In the genomic region with DNA sequence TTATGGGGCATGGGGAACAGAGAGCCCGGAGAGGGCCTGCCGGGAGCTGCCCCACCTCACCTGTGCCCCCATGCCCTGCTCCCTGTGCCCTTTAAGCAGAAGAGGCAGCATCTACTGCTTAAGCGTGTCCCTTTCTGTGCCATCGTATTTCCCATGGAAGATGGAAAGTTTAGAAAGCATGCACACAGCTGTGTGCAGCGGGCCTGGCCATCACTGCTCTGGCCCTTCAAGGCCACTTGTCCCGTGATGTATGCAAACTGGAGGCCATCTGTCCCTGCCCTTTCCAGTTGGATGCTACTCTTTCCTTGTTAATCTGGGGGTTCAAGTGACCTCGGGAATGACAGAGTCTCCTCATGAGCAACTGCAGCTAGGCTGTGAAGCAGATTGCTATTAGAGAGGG, we compare ENCODE assay signal across 18 mouse cellular contexts.
DNase-seq lines count a peak whose midpoint lies in the region; ATAC-seq lines count a peak whose summit lies in the region.
"Had no signal": no experiment of that assay in that cellular context is flagged by ENCODE, and none has a peak within 500 bp of the region (broad histone marks: within the 10 kb centered on the region; RNA-seq: fewer than 3 reads in every experiment).

No protein-coding gene starts in this region.

- H3K9me3 ChIP-seq in hindbrain, embryonic 13.5 days = no peaks in the 10 kb centered on the region
- no peaks in the 10 kb centered on the region for H3K9me3 ChIP-seq in hindbrain, embryonic 16.5 days (ENCODE audit: control insufficient read depth, low read length)
- H3K9me3 ChIP-seq in neural tube, embryonic 12.5 days = no peaks in the 10 kb centered on the region
- H3K9me3 ChIP-seq: embryonic facial prominence, embryonic 10.5 days; heart, embryonic 10.5 days; hindbrain, embryonic 15.5 days had no signal

- H3K27me3 ChIP-seq in hindbrain, embryonic 13.5 days = no peaks in the 10 kb centered on the region
- H3K27me3 ChIP-seq in hindbrain, embryonic 16.5 days (replicated peaks; ENCODE audit: control insufficient read depth, insufficient read depth, low read length) = no peaks in the 10 kb centered on the region
- H3K27me3 ChIP-seq in neural tube, embryonic 12.5 days (replicated peaks) = no peaks in the 10 kb centered on the region
- H3K27me3 ChIP-seq: hindbrain, embryonic 15.5 days had no signal

- DNase-seq in adrenal gland, adult 8-10 months = peak; percentile 45
- no peak for DNase-seq in adrenal gland, postnatal 4 days (ENCODE audit: low spot score in 2 of 2)
- DNase-seq in neural tube, embryonic 10.5 days (ENCODE audit: extremely low spot score, low spot score) = no peak
- DNase-seq in adrenal gland, postnatal 36 days = peak; percentile 48 to 52
- DNase-seq in right cerebral cortex, postnatal 14 days = no peak
- DNase-seq: cerebellum, adult 2 months; cerebellum, postnatal 10 days; gastrocnemius, postnatal 36 days; heart, adult 18-20 months; heart, postnatal 10 days; kidney, adult 11 months had no signal

- no peak overlapping the region for H3K4me2 ChIP-seq in hindbrain, embryonic 13.5 days
- H3K4me2 ChIP-seq in hindbrain, embryonic 16.5 days (ENCODE audit: low read length) = no peak overlapping the region
- no peak overlapping the region for H3K4me2 ChIP-seq in neural tube, embryonic 12.5 days (replicated peaks)
- H3K4me2 ChIP-seq: hindbrain, embryonic 15.5 days had no signal

- no peak overlapping the region for H3K9ac ChIP-seq in hindbrain, embryonic 13.5 days
- H3K9ac ChIP-seq in hindbrain, embryonic 16.5 days (ENCODE audit: low read depth, low read length) = no peak overlapping the region
- H3K9ac ChIP-seq in neural tube, embryonic 12.5 days = no peak overlapping the region
- H3K9ac ChIP-seq: hindbrain, embryonic 15.5 days had no signal

- 73% methylated on average over 7 of the region's 7 CpGs for WGBS in hindbrain, embryonic 13.5 days
- WGBS in hindbrain, embryonic 16.5 days = 72% methylated on average over 7 of the region's 7 CpGs
- 61% methylated on average over 7 of the region's 7 CpGs for WGBS in neural tube, embryonic 12.5 days

- no peaks in the 10 kb centered on the region for H3K36me3 ChIP-seq in hindbrain, embryonic 13.5 days
- no peaks in the 10 kb centered on the region for H3K36me3 ChIP-seq in hindbrain, embryonic 16.5 days (ENCODE audit: control insufficient read depth, insufficient read depth, low read length)
- no peaks in the 10 kb centered on the region for H3K36me3 ChIP-seq in neural tube, embryonic 12.5 days
- H3K36me3 ChIP-seq: hindbrain, embryonic 15.5 days had no signal

- peak overlapping the region; percentile 6; the same call in 1 of the 2 replicates for H3K27ac ChIP-seq in hindbrain, embryonic 13.5 days
- H3K27ac ChIP-seq in hindbrain, embryonic 16.5 days (ENCODE audit: low read depth, low read length) = no peak overlapping the region
- no peak overlapping the region for H3K27ac ChIP-seq in neural tube, embryonic 12.5 days
- H3K27ac ChIP-seq: embryonic facial prominence, embryonic 10.5 days; heart, embryonic 10.5 days; hindbrain, embryonic 15.5 days had no signal

- ATAC-seq in hindbrain, embryonic 13.5 days (ENCODE audit: low FRiP score) = no peak
- ATAC-seq in hindbrain, embryonic 16.5 days = no peak
- peak; percentile 33; the same call in 1 of the 2 replicates for ATAC-seq in neural tube, embryonic 12.5 days (ENCODE audit: low FRiP score, low read depth)
- ATAC-seq: forebrain, embryonic 14.5 days had no signal

- H3K4me1 ChIP-seq in hindbrain, embryonic 13.5 days (replicated peaks) = peaks cover 37% of the 10 kb centered on the region
- H3K4me1 ChIP-seq in hindbrain, embryonic 16.5 days (ENCODE audit: control insufficient read depth, insufficient read depth, low read depth, low read length) = peaks cover 6% of the 10 kb centered on the region
- peaks cover 14% of the 10 kb centered on the region for H3K4me1 ChIP-seq in neural tube, embryonic 12.5 days

- no peak overlapping the region for H3K4me3 ChIP-seq in hindbrain, embryonic 13.5 days
- no peak overlapping the region for H3K4me3 ChIP-seq in hindbrain, embryonic 16.5 days (ENCODE audit: low read length)
- no peak overlapping the region for H3K4me3 ChIP-seq in neural tube, embryonic 12.5 days
- H3K4me3 ChIP-seq: embryonic facial prominence, embryonic 10.5 days; heart, embryonic 10.5 days; hindbrain, embryonic 15.5 days had no signal

Comparison
In these comparisons a context has a peak if more than half of its experiments do, and no peak if none do; other contexts are left out.
1. DNase-seq: peak in adrenal gland, adult 8-10 months (single experiment) and adrenal gland, postnatal 36 days (2 of 2); none in adrenal gland, postnatal 4 days (0 of 2), neural tube, embryonic 10.5 days (single experiment) and right cerebral cortex, postnatal 14 days (single experiment).